Mouse (Mus musculus) embryonic stem cell, embryonic (primary cell): ENCODE results near the gene Macf1.

Experiments used
- CTCF ChIA-PET, 4 experiments: fragments of 300-600 bp in 2 of 4; fragments of 350-600 bp in 2 of 4; sonication (Branson Sonifier 250); formaldehyde crosslinking; loops; one replicate each; lab custom pipeline; 2022; ENCODE audit warnings: inconsistent platforms in 2 of 4; lab: Charles Lee
- POLR2A ChIA-PET, 4 experiments: fragments of 300-600 bp in 2 of 4; fragments of 350-600 bp in 2 of 4; sonication (Branson Sonifier 250); formaldehyde crosslinking; loops; one replicate each; lab custom pipeline; 2022; ENCODE audit warnings: antibody characterized with exemption in 4 of 4, inconsistent platforms in 1 of 4; lab: Charles Lee

Gene Macf1

GRCm38 (mm10) chr4:123306999-123307398 lies 377.2 kb downstream of the Macf1 start:
- ChIA-PET POLR2A (interaction anchor here (0.5 to 4.8 kb wide), 34 partner anchors 9 to 1352 kb away, joined by 3 to 33 read pairs (median 4); partner anchors contain the start of genes Bmp8a (in 1 of the 4) and Ppie (in 1 of the 4)), CTCF (interaction anchor here (0.5 to 3.3 kb wide), 21 partner anchors 14 to 592 kb away, joined by 3 to 18 read pairs (median 5); partner anchors contain the start of genes Bmp8a (in 2 of the 4) and Oxct2a (in 1 of the 4))

- ChIA-PET CTCF (interaction anchor here (0.6 to 3.3 kb wide), 59 partner anchors 9 to 594 kb away, joined by 3 to 18 read pairs (median 4); partner anchors contain the start of genes Bmp8a (in 2 of the 4) and Oxct2a (in 1 of the 4)), POLR2A (interaction anchor here (0.7 to 4.8 kb wide), 29 partner anchors 9 to 311 kb away, joined by 3 to 33 read pairs (median 4); partner anchors contain the start of gene Bmp8a (in 1 of the 4))
These were observed 378.4 kb downstream of the Macf1 start for GRCm38 (mm10) chr4:123305789-123306188.
